Mouse (Mus musculus): ENCODE data around the gene Stk17b. TPM values are rescaled to one million over a fixed set of nuclear protein-coding genes. Genes with fewer than 3 reads are reported as not detected.

Gene Stk17b
- polyA plus RNA-seq, 1 experiment from 2014 or later, result 14.5 TPM

Other genes with a start within 250 kb of the Stk17b start
- gene Dnah7a, start 78.4 kb downstream of the Stk17b start, polyA plus RNA-seq (2014; fragmentation: Nextera tagmentation; extraction: Ambion mirVana), result 0.16 and 0.32 TPM in 2 replicates

Measured in heart, embryonic 14.5 days (tissue).